Mouse (Mus musculus) macrophage (primary cell): ENCODE measurements around the gene Ofd1. TPM values are rescaled to one million over a fixed set of nuclear protein-coding genes. Genes with fewer than 3 reads are reported as not detected.

ENCODE experiments used
- H3K27ac ChIP-seq: fragments of 350-480 bp; formaldehyde crosslinking; 2 replicates; pipeline ENCODE4 v1.9.0; 2021
- H3K36me3 ChIP-seq: fragments of 350-480 bp; formaldehyde crosslinking; 2 replicates; pipeline ENCODE4 v1.9.0; 2021; ENCODE audit errors: inconsistent target
- H3K4me3 ChIP-seq: fragments of 350-480 bp; formaldehyde crosslinking; 2 replicates; pipeline ENCODE4 v1.9.0; 2021; ENCODE audit errors: inconsistent target
- H3K79me2 ChIP-seq: fragments of 350-480 bp; formaldehyde crosslinking; 2 replicates; pipeline ENCODE4 v1.9.0; 2021; ENCODE audit errors: inconsistent target
- WGBS: methylation state at CpG from one replicate; pipeline ENCODE4 v1.1.7; 2026; ENCODE audit warnings: inconsistent platforms; ENCODE audit not compliant: missing documents; 5-methylcytosine and 5-hydroxymethylcytosine counted together
- polyA plus RNA-seq: library from polyadenylated mRNA; stranded (reverse); fragments of 250-400 nt; gene quantifications from 3 replicates; pipeline ENCODE4 v1.2.4, GENCODE M21; 2018; ENCODE audit warnings: inconsistent platforms

Ofd1 gene
- polyA plus RNA-seq, 1 experiment from 2014 or later = 6.0 TPM

DNA sequence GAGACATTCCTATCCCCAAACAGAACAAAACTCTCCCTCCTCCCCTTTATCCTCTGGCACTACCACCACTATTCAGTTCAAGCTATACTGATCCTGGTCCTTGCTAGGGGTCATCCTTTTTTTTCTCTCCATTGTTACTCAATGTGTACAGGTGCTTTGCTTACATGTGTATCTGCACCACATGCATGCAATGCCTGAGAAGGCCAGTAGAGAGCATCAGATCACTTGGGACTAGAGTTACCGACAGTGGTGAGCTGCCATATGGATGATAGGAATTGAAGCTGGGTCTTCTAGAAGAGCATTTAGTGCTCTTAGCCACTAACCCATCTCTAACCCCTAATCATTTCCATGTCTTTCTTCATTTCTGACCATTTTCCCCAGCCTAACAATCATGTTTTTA, 46.8 kb downstream of the Ofd1 start:
- Histone ChIP-seq H3K79me2 (no peaks in the 10 kb centered on the region), H3K27ac (no peak overlapping the region), H3K4me3 (no peak overlapping the region), H3K36me3 (no peaks in the 10 kb centered on the region)
- 83% methylated on average over 1 of the region's 1 CpGs for WGBS

DNA sequence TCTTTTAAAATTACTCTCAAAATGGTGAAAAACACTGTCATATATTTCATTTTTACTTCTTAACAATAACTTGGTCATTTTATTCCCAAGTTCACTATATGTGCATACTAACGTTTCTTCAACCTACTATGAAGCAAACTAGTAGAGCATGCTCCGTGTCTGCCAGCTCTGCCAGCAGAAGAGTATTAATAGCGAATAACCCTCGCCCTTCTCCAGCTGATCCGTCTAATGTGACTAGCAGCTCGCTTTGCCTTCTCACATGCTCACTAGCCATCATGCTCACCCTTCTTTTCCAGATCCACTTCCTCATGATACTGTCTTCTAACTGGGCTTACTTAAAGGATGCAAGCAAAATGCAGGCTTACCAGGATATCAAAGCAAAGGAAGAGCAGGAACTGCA, 53.8 kb downstream of the Ofd1 start:
- WGBS = 100% methylated on average over 5 of the region's 6 CpGs
- Histone ChIP-seq H3K79me2 (no peaks in the 10 kb centered on the region), H3K27ac (no peak overlapping the region), H3K4me3 (no peak overlapping the region), H3K36me3 (no peaks in the 10 kb centered on the region)

DNA sequence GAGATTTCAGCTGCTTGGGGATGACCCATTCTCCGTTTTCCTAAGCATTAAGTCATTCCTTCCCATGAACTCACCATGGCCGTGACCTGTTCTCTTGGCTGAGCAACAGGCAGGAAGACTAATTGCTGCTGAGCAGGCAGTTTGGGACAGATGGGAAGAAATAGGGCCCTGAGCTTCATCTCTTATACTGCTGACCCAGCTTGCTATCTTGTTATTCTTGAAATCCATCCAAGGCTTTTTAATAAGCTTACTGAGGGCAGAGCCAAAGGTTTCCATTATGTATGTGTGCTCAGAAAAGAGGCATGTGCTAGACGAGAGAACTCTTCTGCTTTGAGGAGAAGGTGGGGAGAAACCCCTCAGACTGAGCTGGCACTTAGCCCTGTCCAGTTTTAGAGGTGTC, 55.6 kb downstream of the Ofd1 start:
- Histone ChIP-seq H3K27ac (no peak overlapping the region), H3K79me2 (no peaks in the 10 kb centered on the region), H3K36me3 (no peaks in the 10 kb centered on the region), H3K4me3 (no peak overlapping the region)
- 94% methylated on average over 3 of the region's 3 CpGs for WGBS

DNA sequence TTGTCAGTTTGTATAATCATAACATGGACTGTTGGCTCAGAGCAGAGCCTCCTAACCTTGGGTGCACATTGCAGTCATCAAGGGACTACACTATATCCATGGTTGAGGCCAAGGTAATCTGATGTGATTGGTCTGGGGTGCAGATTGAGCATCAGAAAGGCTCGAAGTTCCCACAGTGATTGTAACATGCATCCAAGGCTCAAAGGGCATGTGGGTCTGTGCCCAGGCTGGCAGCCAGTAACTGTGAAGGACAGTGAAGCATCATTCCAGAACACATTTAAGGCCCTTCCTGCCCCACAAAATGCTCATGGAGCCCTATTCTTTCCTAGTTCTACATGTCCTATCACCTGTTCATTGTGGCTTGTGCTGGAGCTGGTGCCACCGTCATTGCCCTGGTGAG, 56.9 kb downstream of the Ofd1 start:
- H3K36me3 ChIP-seq = no peaks in the 10 kb centered on the region
- WGBS = 94% methylated on average over 2 of the region's 2 CpGs
- no peak overlapping the region for H3K4me3 ChIP-seq
- no peaks in the 10 kb centered on the region for H3K79me2 ChIP-seq
- no peak overlapping the region for H3K27ac ChIP-seq

DNA sequence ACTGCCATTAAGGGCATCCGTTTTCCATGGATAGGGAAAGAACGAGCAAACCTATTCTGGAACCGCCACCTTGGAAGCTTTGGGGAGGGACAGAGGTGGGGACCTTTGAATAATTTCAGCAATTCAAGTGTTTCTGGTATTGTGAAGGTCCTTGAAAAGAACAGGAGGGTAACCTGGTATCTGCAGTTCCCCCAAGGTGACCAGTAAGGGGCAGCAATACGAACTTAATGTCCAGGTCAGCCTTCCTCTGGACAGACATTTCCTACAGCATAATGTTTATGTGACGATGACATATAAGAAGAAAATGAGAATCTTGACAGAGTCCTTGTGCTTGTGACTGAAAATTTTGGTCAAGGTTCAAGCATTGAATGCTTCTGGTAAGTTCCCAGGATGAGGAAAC, 61.9 kb downstream of the Ofd1 start:
- H3K36me3 ChIP-seq = no peaks in the 10 kb centered on the region
- H3K79me2 ChIP-seq = no peaks in the 10 kb centered on the region
- 90% methylated on average over 5 of the region's 5 CpGs for WGBS
- no peak overlapping the region for H3K4me3 ChIP-seq
- no peak overlapping the region for H3K27ac ChIP-seq

DNA sequence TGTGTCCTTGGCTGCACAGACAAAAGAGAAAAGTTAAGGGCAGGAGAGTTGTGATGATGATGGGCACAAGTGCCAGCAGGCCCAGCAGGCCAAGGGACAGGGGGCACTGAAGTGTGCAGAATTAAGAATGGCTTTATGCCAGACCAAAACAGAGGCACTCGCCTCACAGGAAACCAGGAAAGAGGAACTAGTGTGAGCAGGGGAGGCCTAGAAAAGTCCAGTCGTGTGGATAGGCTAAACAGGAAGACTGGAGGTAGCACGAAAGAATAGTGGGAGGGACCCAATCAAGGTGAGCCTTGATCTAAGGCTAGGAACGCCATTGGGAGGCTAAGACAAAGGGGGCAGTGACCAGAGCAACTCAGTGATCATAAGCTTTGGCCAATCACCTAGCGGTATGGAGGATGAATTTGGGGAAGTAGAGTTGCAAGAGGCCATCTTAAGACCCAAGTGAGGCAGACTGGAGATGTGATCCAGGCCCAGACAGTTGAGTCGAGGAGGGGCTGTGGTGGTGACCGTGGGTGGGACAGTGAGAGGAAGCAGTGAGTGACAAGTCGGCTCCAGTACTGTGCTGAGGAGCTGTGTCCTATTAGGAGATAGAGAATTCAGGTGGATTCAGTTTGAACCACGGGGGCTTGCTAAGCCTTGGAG, 63.7 kb downstream of the Ofd1 start:
- WGBS = 42% methylated on average over 8 of the region's 9 CpGs
- H3K27ac ChIP-seq = no peak overlapping the region

DNA sequence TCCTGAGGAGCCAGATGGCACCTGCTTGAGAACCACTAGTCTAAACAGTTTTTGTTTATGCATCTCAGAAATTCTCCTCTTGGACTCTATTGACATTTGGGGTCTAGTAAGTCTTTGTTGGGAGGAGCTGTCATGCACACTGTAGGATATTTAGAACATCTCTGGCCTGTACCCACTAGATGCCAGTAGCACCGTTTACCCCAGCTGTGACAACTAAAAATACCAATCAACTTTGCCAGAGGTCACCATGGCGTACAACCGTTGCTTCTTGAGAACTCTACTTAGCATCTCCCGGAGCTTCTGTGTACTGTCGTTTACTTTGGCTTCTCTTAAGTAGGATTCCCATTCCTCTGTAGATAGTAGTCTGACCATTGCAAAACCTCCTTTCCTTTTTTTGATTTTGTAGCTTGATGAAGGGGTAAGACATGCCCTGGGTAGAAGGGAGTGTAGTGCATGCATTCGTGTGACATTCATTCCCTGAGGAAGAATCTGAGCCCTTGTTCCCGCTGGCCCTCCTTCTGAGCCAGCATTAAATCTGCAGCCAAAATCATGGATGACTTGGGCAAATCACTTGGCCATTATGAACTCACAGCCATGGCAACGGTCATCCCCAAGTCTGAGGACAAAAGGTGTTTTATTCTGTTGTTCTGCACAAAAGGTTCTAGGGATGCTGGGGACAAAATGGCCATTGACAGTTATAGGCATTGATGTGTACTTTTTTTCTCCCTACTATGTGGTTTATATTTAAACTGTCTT, 74.9 kb downstream of the Ofd1 start:
- H3K36me3 ChIP-seq = no peaks in the 10 kb centered on the region
- H3K4me3 ChIP-seq = no peak overlapping the region
- WGBS = 86% methylated on average over 8 of the region's 8 CpGs
- H3K79me2 ChIP-seq = no peaks in the 10 kb centered on the region
- no peak overlapping the region for H3K27ac ChIP-seq

More for the DNA sequence above, 63.7 kb downstream of the Ofd1 start:
- Histone ChIP-seq H3K79me2 (no peaks in the 10 kb centered on the region), H3K4me3 (no peak overlapping the region), H3K36me3 (no peaks in the 10 kb centered on the region)

DNA sequence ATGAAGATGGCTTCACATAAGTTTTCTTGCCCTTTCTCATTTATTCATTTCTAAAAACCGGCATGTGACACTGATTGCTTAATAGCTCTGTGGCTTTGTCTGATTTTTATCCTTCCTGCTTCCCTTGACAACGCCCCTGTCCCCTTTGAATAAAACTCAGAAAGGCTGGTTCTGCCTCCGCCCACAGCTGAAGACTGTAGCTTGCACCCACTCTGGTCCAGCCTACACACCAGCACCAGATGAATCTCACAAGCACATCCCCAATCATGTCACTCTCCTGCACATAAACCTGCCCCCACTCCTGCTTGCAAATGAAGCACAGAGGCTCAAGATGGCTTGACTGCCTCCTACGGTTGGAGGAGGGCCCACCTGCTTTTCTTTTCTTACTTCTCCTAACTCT, 80.0 kb downstream of the Ofd1 start:
- no peak overlapping the region for H3K4me3 ChIP-seq
- no peaks in the 10 kb centered on the region for H3K79me2 ChIP-seq
- H3K27ac ChIP-seq = no peak overlapping the region
- no peaks in the 10 kb centered on the region for H3K36me3 ChIP-seq
- WGBS = 41% methylated on average over 4 of the region's 4 CpGs

DNA sequence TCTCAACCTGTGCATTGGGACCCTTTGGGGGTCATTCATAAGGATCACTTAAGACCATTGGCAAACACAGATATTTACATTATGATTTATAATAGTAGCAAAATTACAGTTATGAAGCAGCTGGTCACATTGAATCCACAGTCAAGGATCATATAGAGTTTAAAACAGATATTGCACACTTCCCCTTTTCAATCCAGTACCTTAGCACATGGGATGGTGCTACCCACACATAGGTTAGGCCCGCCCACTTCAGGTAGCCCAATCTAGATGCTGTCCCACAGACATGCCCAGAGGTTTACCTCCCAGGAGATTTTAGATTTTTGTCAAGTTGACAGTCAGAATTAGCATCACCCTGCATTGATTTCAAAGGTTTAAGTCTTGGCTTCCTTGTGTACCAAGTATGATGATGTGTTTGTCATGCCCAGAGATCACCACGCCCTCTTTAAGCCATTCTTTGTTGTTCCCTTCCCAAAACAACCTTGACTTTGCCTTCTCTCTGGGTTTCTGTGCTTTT, 80.5 kb downstream of the Ofd1 start:
- Histone ChIP-seq H3K36me3 (no peaks in the 10 kb centered on the region), H3K79me2 (no peaks in the 10 kb centered on the region), H3K4me3 (no peak overlapping the region), H3K27ac (no peak overlapping the region)
- WGBS = 86% methylated on average over 2 of the region's 2 CpGs

DNA sequence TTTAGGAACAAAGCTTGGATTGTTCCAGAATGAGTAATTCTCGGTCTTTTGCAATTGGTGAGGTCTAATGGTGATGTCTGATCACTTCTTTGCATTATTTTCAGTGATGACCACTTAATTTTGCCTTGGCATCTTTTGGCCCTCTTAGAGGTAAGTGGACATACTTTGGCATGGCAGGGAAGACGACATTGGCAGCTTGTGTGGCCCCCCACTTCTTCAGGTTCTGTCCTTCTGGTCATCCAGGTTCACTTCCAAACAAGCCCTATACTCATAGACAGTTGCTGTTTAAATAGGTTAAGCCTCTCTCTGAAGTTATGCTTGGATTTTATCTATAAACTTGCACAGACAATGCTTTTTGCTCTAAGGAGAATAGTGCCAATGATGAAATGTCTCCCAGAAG, 81.5 kb downstream of the Ofd1 start:
- 72% methylated on average over 2 of the region's 2 CpGs for WGBS
- Histone ChIP-seq H3K79me2 (no peaks in the 10 kb centered on the region), H3K27ac (no peak overlapping the region), H3K4me3 (no peak overlapping the region), H3K36me3 (no peaks in the 10 kb centered on the region)

DNA sequence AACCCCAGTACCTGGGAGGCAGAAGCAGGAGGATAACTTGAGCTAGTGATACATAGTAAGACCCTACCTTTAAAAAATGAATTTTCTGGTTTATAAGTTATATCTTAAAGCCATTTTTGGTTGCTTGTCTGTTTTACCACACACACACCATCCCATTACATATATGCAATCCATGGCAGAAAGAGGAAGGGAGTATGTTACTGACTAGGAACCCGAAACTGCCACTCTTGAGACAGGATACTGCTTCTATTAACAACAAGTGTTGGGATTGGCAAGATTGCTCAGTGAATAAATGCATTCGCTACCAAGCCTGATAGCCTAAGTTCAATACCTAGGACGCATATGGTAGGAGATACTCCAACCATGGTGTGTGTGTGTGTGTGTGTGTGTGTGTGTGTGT, 84.2 kb downstream of the Ofd1 start:
- Histone ChIP-seq H3K4me3 (no peak overlapping the region), H3K36me3 (no peaks in the 10 kb centered on the region), H3K27ac (no peak overlapping the region), H3K79me2 (no peaks in the 10 kb centered on the region)
- 77% methylated on average over 3 of the region's 3 CpGs for WGBS

DNA sequence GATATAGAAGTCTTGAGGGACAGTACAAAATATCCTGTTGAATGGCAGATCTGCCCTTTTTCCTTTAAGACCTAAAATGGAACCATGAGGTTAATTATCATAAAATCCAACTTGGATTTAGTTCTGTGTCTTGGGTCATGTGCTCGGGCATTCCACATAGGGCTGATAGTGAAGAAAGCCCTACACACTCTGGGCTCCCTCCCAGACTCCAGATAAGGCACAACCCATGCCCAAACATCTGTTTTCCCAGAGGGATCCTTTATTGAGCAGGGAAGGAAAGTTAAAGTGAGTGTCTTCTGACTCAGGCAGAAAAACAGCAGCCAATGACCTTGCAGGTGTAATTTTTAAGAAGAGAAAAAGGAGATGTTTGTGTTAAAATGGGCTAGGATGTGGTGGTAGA, 85.6 kb downstream of the Ofd1 start:
- Histone ChIP-seq H3K27ac (no peak overlapping the region), H3K4me3 (no peak overlapping the region), H3K36me3 (no peaks in the 10 kb centered on the region), H3K79me2 (no peaks in the 10 kb centered on the region)
- WGBS = 89% methylated on average over 1 of the region's 1 CpGs

DNA sequence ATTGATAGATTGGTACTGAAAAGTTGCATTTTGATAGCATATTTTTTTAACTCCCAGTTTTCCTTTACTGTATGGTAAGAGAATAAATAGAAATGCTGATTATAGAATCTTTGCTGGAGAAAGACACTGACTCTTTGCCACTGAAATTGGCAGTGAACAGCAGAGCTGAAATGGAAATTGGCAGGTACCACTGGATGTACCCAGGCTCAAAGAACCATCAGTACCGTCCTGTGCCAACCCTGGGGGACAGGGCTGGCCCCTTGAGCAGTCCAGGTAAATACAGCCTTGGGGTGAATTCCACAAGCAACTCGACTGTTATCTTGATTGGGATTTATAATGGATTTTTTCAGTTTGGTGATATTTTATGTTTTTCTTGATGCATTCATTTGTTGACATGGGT, 87.1 kb downstream of the Ofd1 start:
- Histone ChIP-seq H3K27ac (no peak overlapping the region), H3K36me3 (no peaks in the 10 kb centered on the region), H3K4me3 (no peak overlapping the region), H3K79me2 (no peaks in the 10 kb centered on the region)
- 73% methylated on average over 2 of the region's 2 CpGs for WGBS

DNA sequence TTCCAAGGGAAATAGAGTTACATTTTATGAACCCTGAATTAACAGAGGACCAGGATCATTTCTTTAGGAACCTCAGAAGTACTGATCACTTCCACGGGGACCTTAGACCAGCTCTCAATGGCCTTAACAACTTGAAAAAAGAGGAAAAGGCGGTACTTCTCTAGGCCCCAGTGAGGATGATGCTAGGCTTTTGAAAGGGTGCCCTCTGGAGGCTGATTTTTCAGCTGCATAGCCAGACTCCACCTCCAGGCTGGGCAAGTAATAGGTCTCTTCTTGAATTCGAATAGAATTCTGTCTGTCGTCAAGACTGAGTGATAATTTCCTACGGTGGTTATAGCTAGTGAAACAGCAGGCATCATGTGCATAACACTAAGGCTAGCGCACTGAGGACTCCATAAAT, 88.7 kb downstream of the Ofd1 start:
- WGBS = 23% methylated on average over 5 of the region's 6 CpGs
- no peaks in the 10 kb centered on the region for H3K79me2 ChIP-seq
- no peak overlapping the region for H3K27ac ChIP-seq
- H3K4me3 ChIP-seq = no peak overlapping the region
- no peaks in the 10 kb centered on the region for H3K36me3 ChIP-seq

DNA sequence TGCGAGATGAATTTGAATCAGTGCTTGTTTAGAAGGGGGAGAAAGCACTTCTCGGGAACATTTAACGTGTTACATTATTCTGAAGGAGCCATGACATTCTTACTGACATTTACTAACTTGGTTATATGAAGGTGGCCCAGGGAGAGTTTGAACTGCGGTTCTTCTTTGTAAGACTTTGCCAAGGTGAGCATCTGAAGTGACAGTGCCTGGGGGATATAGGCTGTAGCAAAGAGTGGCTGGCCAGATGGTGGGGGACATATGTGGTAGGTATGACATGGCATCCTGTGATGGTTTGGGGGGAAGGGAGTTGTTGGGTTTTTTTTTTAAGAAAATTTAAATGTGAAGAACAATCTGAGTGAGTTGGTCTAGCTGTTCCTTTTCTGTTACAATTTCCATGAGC, 91.9 kb downstream of the Ofd1 start:
- Histone ChIP-seq H3K79me2 (no peaks in the 10 kb centered on the region), H3K4me3 (no peak overlapping the region), H3K36me3 (no peaks in the 10 kb centered on the region), H3K27ac (no peak overlapping the region)
- 90% methylated on average over 4 of the region's 4 CpGs for WGBS
